Mouse (Mus musculus): Measurements from ENCODE around the gene Ipo11.

GRCm38 (mm10) chr13:106904637-106905036, 32.1 kb downstream of the Ipo11 start:
- TF ChIP-seq UBTF (IDR thresholded peaks at IDR 0.05; ENCODE audit: borderline replicate concordance, insufficient read depth, low read depth, low read length) (no peak), MYB (IDR thresholded peaks at IDR 0.05; ENCODE audit: low read depth, low read length) (no peak), SIN3A (IDR thresholded peaks at IDR 0.05; ENCODE audit: low read length) (no peak), CHD1 (IDR thresholded peaks at IDR 0.05; ENCODE audit: low read depth, low read length) (no peak), USF1 (IDR thresholded peaks at IDR 0.05; ENCODE audit: low read depth, low read length) (no peak), GABPA (IDR thresholded peaks at IDR 0.05; ENCODE audit: low read depth, low read length) (no peak), MXI1 (IDR thresholded peaks at IDR 0.05; ENCODE audit: low read depth, low read length) (no peak), POLR2AphosphoS5 (IDR thresholded peaks at IDR 0.05; ENCODE audit: borderline replicate concordance, low read depth, low read length) (no peak), NELFE (IDR thresholded peaks at IDR 0.05; ENCODE audit: low read depth, low read length) (no peak), CTCF (IDR thresholded peaks at IDR 0.05 in 2 of 3, conservative IDR thresholded peaks at IDR 0.05 in 1 of 3; ENCODE audit: control insufficient read depth in 1 of 3, insufficient read depth in 1 of 3, low read depth in 2 of 3, low read length in 3 of 3, poor library complexity in 1 of 3, severe bottlenecking in 1 of 3) (no peak), EP300 (IDR thresholded peaks at IDR 0.05; ENCODE audit: low read depth in 1 of 2, low read length in 2 of 2) (no peak), ZC3H11A (IDR thresholded peaks at IDR 0.05; ENCODE audit: low read depth, low read length) (no peak), MEF2A (IDR thresholded peaks at IDR 0.05; ENCODE audit: extremely low read depth, insufficient replicate concordance, low read depth, low read length, poor library complexity, severe bottlenecking) (no peak)

All from MEL (cell line).